Mouse (Mus musculus) liver, adult 2 months (tissue): Measurements from ENCODE around the gene Gbp4.
"Not testable (repeated sequence)": the region's sequence is repeated elsewhere in the genome, so short reads cannot be mapped to it uniquely, and the experiment has no call there.

Experiments used
- CTCF ChIP-seq: fragments of 200-500 bp; IDR thresholded peaks from 2 replicates; pipeline ENCODE4 v1.5.1; 2011; ENCODE audit warnings: low read depth, low read length, control low read depth
- POLR2A ChIP-seq: fragments of 200-500 bp; IDR thresholded peaks from 2 replicates; pipeline ENCODE4 v1.6.1; 2011; ENCODE audit warnings: low read length, control low read depth; ENCODE audit not compliant: insufficient read depth; ENCODE audit errors: extremely low read depth

DNA sequence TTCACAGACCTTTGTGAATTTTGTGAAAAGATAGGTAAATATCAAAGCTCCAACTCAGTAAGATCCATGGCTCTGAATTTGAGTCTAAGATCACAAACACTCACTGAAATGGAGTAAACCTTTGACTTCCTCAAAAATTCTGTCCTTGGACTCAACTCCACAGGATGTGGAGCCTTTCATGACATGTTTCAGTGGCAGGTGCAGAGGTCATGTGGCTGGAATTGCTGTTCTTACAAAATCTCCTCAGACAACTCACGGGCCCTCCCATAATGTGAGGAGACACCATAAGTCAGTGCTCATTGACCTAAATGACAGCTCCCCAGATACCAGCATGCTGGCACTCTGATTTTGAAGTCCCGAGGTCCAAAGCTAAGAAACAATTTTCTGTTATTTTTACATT is 8.7 kb upstream of the Gbp4 start:
- TF ChIP-seq CTCF, POLR2A: not testable (repeated sequence)
